Mouse (Mus musculus): ENCODE data around the gene Wdr49. TPM values are rescaled to one million over a fixed set of nuclear protein-coding genes. Genes with fewer than 3 reads are reported as not detected.
"Not testable (repeated sequence)": the region's sequence is repeated elsewhere in the genome, so short reads cannot be mapped to it uniquely, and the experiment has no call there.

The Wdr49 gene
- polyA plus RNA-seq, 1 experiment from 2014 or later = not detected

GRCm38 (mm10) chr3:75308861-75309260, 173.1 kb downstream of the Wdr49 start:
- Histone ChIP-seq H3K9ac (ENCODE audit: low read depth, low read length) (no peak overlapping the region), H3K27ac (ENCODE audit: low read depth, low read length) (no peak overlapping the region), H3K36me3 (ENCODE audit: control insufficient read depth, insufficient read depth, low read length) (no peaks in the 10 kb centered on the region), H3K4me1 (ENCODE audit: control insufficient read depth, insufficient read depth, low read length) (no peaks in the 10 kb centered on the region), H3K9me3 (ENCODE audit: control insufficient read depth, low read length) (no peaks in the 10 kb centered on the region), H3K27me3 (ENCODE audit: control insufficient read depth, insufficient read depth, low read length) (no peaks in the 10 kb centered on the region), H3K4me2 (replicated peaks; ENCODE audit: low read depth, low read length) (no peak overlapping the region), H3K4me3 (ENCODE audit: low read length) (no peak overlapping the region)
- 90% methylated on average over 4 of the region's 4 CpGs for WGBS
- no peak for ATAC-seq (ENCODE audit: low FRiP score, low TSS enrichment)

GRCm38 (mm10) chr3:75308228-75308627, 173.7 kb downstream of the Wdr49 start:
- Histone ChIP-seq H3K9ac (ENCODE audit: low read depth, low read length) (no peak overlapping the region), H3K4me1 (ENCODE audit: control insufficient read depth, insufficient read depth, low read length) (no peaks in the 10 kb centered on the region), H3K4me3 (ENCODE audit: low read length) (no peak overlapping the region), H3K9me3 (ENCODE audit: control insufficient read depth, low read length) (no peaks in the 10 kb centered on the region), H3K27ac (ENCODE audit: low read depth, low read length) (no peak overlapping the region), H3K36me3 (ENCODE audit: control insufficient read depth, insufficient read depth, low read length) (no peaks in the 10 kb centered on the region), H3K4me2 (replicated peaks; ENCODE audit: low read depth, low read length) (no peak overlapping the region), H3K27me3 (ENCODE audit: control insufficient read depth, insufficient read depth, low read length) (no peaks in the 10 kb centered on the region)
- 56% methylated on average over 3 of the region's 3 CpGs for whole genome bisulfite sequencing
- no peak for ATAC-seq (ENCODE audit: low FRiP score, low TSS enrichment)

GRCm38 (mm10) chr3:75305584-75305983, 176.4 kb downstream of the Wdr49 start:
- H3K4me2 ChIP-seq (replicated peaks; ENCODE audit: low read depth, low read length) = no peak overlapping the region
- no peaks in the 10 kb centered on the region for H3K27me3 ChIP-seq (ENCODE audit: control insufficient read depth, insufficient read depth, low read length)
- no peaks in the 10 kb centered on the region for H3K4me1 ChIP-seq (ENCODE audit: control insufficient read depth, insufficient read depth, low read length)
- 79% methylated on average over 3 of the region's 3 CpGs for WGBS
- no peaks in the 10 kb centered on the region for H3K9me3 ChIP-seq (ENCODE audit: control insufficient read depth, low read length)
- no peaks in the 10 kb centered on the region for H3K36me3 ChIP-seq (ENCODE audit: control insufficient read depth, insufficient read depth, low read length)
- no peak for ATAC-seq (ENCODE audit: low FRiP score, low TSS enrichment)
- no peak overlapping the region for H3K4me3 ChIP-seq (ENCODE audit: low read length)
- H3K27ac ChIP-seq (ENCODE audit: low read depth, low read length) = no peak overlapping the region
- H3K9ac ChIP-seq (ENCODE audit: low read depth, low read length) = no peak overlapping the region

GRCm38 (mm10) chr3:75304621-75305020, 177.3 kb downstream of the Wdr49 start:
- Histone ChIP-seq H3K27ac (ENCODE audit: low read depth, low read length) (no peak overlapping the region), H3K36me3 (ENCODE audit: control insufficient read depth, insufficient read depth, low read length) (no peaks in the 10 kb centered on the region), H3K4me1 (ENCODE audit: control insufficient read depth, insufficient read depth, low read length) (no peaks in the 10 kb centered on the region), H3K4me2 (replicated peaks; ENCODE audit: low read depth, low read length) (no peak overlapping the region), H3K4me3 (ENCODE audit: low read length) (no peak overlapping the region), H3K9ac (ENCODE audit: low read depth, low read length) (no peak overlapping the region), H3K27me3 (ENCODE audit: control insufficient read depth, insufficient read depth, low read length) (no peaks in the 10 kb centered on the region), H3K9me3 (ENCODE audit: control insufficient read depth, low read length) (no peaks in the 10 kb centered on the region)
- no peak for ATAC-seq (ENCODE audit: low FRiP score, low TSS enrichment)
- 89% methylated on average over 5 of the region's 5 CpGs for WGBS

- H3K4me2 ChIP-seq (replicated peaks; ENCODE audit: low read depth, low read length) = no peak overlapping the region
- H3K27me3 ChIP-seq (ENCODE audit: control insufficient read depth, insufficient read depth, low read length) = no peaks in the 10 kb centered on the region
- no peak overlapping the region for H3K9ac ChIP-seq (ENCODE audit: low read depth, low read length)
- 88% methylated on average over 2 of the region's 2 CpGs for WGBS
- no peaks in the 10 kb centered on the region for H3K9me3 ChIP-seq (ENCODE audit: control insufficient read depth, low read length)
- ATAC-seq (ENCODE audit: low FRiP score, low TSS enrichment) = no peak
- H3K27ac ChIP-seq (ENCODE audit: low read depth, low read length) = no peak overlapping the region
- H3K4me1 ChIP-seq (ENCODE audit: control insufficient read depth, insufficient read depth, low read length) = no peaks in the 10 kb centered on the region
- no peaks in the 10 kb centered on the region for H3K36me3 ChIP-seq (ENCODE audit: control insufficient read depth, insufficient read depth, low read length)
- H3K4me3 ChIP-seq (ENCODE audit: low read length) = no peak overlapping the region
Observed at GRCm38 (mm10) chr3:75301072-75301471, 180.9 kb downstream of the Wdr49 start.

- H3K4me3 ChIP-seq (ENCODE audit: low read length); H3K9ac ChIP-seq (ENCODE audit: low read depth, low read length); H3K36me3 ChIP-seq (ENCODE audit: control insufficient read depth, insufficient read depth, low read length); H3K4me1 ChIP-seq (ENCODE audit: control insufficient read depth, insufficient read depth, low read length); H3K4me2 ChIP-seq (replicated peaks; ENCODE audit: low read depth, low read length); H3K27ac ChIP-seq (ENCODE audit: low read depth, low read length); ATAC-seq (ENCODE audit: low FRiP score, low TSS enrichment); H3K9me3 ChIP-seq (ENCODE audit: control insufficient read depth, low read length); H3K27me3 ChIP-seq (ENCODE audit: control insufficient read depth, insufficient read depth, low read length): not testable (repeated sequence)
- WGBS = 67% methylated on average over 1 of the region's 1 CpGs
Observed at GRCm38 (mm10) chr3:75299464-75299863, 182.5 kb downstream of the Wdr49 start.

GRCm38 (mm10) chr3:75297758-75298111, 184.2 kb downstream of the Wdr49 start:
- Histone ChIP-seq H3K4me3 (ENCODE audit: low read length) (no peak overlapping the region), H3K36me3 (ENCODE audit: control insufficient read depth, insufficient read depth, low read length) (no peaks in the 10 kb centered on the region), H3K27me3 (ENCODE audit: control insufficient read depth, insufficient read depth, low read length) (no peaks in the 10 kb centered on the region), H3K9me3 (ENCODE audit: control insufficient read depth, low read length) (no peaks in the 10 kb centered on the region), H3K9ac (ENCODE audit: low read depth, low read length) (no peak overlapping the region), H3K4me1 (ENCODE audit: control insufficient read depth, insufficient read depth, low read length) (no peaks in the 10 kb centered on the region), H3K27ac (ENCODE audit: low read depth, low read length) (no peak overlapping the region), H3K4me2 (replicated peaks; ENCODE audit: low read depth, low read length) (no peak overlapping the region)
- 53% methylated on average over 3 of the region's 3 CpGs for WGBS
- ATAC-seq (ENCODE audit: low FRiP score, low TSS enrichment) = no peak

GRCm38 (mm10) chr3:75297026-75297757, 184.8 kb downstream of the Wdr49 start:
- Histone ChIP-seq H3K4me2 (replicated peaks; ENCODE audit: low read depth, low read length) (no peak overlapping the region), H3K27me3 (ENCODE audit: control insufficient read depth, insufficient read depth, low read length) (no peaks in the 10 kb centered on the region), H3K27ac (ENCODE audit: low read depth, low read length) (no peak overlapping the region), H3K36me3 (ENCODE audit: control insufficient read depth, insufficient read depth, low read length) (no peaks in the 10 kb centered on the region), H3K9ac (ENCODE audit: low read depth, low read length) (no peak overlapping the region), H3K9me3 (ENCODE audit: control insufficient read depth, low read length) (no peaks in the 10 kb centered on the region), H3K4me3 (ENCODE audit: low read length) (no peak overlapping the region), H3K4me1 (ENCODE audit: control insufficient read depth, insufficient read depth, low read length) (no peaks in the 10 kb centered on the region)
- no peak for ATAC-seq (ENCODE audit: low FRiP score, low TSS enrichment)
- WGBS = 60% methylated on average over 2 of the region's 2 CpGs

GRCm38 (mm10) chr3:75293243-75293642, 188.7 kb downstream of the Wdr49 start:
- H3K4me2 ChIP-seq (replicated peaks; ENCODE audit: low read depth, low read length) = no peak overlapping the region
- H3K4me1 ChIP-seq (ENCODE audit: control insufficient read depth, insufficient read depth, low read length) = no peaks in the 10 kb centered on the region
- H3K4me3 ChIP-seq (ENCODE audit: low read length) = no peak overlapping the region
- H3K9ac ChIP-seq (ENCODE audit: low read depth, low read length) = no peak overlapping the region
- H3K9me3 ChIP-seq (ENCODE audit: control insufficient read depth, low read length) = no peaks in the 10 kb centered on the region
- WGBS = 92% methylated on average over 2 of the region's 2 CpGs
- H3K27me3 ChIP-seq (ENCODE audit: control insufficient read depth, insufficient read depth, low read length) = no peaks in the 10 kb centered on the region
- H3K27ac ChIP-seq (ENCODE audit: low read depth, low read length) = no peak overlapping the region
- ATAC-seq (ENCODE audit: low FRiP score, low TSS enrichment) = no peak
- H3K36me3 ChIP-seq (ENCODE audit: control insufficient read depth, insufficient read depth, low read length) = no peaks in the 10 kb centered on the region

Measured in kidney, embryonic 14.5 days (tissue).